Mouse (Mus musculus) adrenal gland, adult 8-10 months (tissue): ENCODE data around the gene Asb2. TPM values are rescaled to one million over a fixed set of nuclear protein-coding genes. Genes with fewer than 3 reads are reported as not detected.

Experiments used
- DNase-seq: peaks from one replicate; pipeline ENCODE4 v3.0.0; 2022
- total RNA-seq, 4 experiments: library from RNA; stranded (reverse); gene quantifications; 2 replicates each; pipeline ENCODE4 v1.2.4; 2022

The Asb2 gene
- total RNA-seq, 4 experiments from 2014 or later = 0.74 to 1.5 (median 0.83) TPM

DNA sequence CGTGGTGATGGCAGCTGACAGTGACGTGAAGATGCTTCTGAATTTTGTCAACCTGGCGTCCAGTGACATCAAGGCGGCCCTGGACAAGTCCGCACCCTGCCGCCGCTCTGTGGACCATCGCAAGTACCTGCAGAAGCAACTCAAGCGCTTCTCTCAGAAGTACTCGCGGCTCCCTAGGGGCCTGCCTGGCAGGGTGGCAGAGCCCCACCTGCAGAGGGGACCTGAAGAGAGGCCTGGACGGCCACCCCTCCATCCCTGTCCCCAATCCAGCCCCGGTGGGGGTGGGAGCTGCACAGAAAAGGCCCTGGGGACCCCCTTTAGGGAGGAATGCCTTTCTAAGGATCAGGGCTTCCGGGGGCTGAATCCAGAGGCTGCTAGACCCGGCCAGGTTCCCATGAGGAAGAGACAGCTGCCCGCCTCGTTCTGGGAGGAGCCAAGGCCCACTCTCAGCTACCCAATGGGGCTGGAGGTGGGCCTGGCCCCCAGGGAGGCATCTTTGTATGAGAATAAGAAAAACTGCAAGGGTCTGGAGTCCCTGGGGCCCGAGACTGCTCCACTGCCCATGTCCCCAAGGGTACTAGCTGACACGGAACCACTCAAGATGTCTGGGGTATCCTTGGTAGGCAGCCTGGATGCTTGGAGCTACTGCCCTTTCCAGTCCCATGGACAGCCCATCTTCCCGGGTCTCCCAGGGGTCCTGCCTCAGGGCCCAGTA, 39.8 kb downstream of the Asb2 start:
- no peak for DNase-seq

- no peak for DNase-seq
These were observed 41.0 kb downstream of the Asb2 start for GRCm38 (mm10) chr12:103314640-103315361.

DNA sequence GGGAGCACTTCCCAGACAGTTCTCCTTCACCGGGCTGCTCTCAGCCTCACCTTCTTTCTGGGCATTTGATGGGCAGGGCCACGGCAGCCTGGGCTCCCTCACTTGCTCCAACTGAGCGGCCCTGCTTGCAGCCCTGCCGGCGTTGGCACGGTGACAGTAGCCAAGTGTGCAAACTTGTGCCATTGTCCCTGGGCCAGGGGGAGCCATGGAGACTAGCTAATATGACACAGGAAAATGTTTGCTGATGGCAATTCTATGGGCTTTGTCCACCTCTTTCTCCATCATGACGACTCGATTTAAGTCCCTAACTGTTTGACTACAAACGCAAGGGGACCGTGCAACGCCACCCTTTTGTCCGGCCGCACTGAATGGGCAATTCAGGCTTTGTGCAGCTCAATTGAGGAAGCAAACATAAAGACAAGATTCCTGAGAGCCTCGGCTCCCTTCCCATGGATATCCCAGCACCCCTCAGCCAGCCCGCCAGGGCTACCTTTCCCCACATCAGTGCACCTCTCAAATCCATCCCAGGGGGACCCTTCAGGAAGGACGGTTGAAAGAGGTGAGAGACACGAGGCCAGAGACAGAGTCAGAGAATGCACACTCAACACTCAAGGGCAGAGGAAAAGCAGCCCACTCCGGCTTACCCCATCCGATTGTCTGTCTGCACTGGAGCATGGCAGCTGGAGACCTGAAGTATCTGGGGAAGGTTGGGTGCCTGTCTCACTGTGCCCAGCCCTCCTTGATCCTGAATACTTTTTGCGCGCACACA, 41.7 kb downstream of the Asb2 start:
- no peak for DNase-seq

GRCm38 (mm10) chr12:103313274-103313673, 42.5 kb downstream of the Asb2 start:
- DNase-seq = no peak

- no peak for DNase-seq
These were observed 43.9 kb downstream of the Asb2 start for GRCm38 (mm10) chr12:103311921-103312320.

DNA sequence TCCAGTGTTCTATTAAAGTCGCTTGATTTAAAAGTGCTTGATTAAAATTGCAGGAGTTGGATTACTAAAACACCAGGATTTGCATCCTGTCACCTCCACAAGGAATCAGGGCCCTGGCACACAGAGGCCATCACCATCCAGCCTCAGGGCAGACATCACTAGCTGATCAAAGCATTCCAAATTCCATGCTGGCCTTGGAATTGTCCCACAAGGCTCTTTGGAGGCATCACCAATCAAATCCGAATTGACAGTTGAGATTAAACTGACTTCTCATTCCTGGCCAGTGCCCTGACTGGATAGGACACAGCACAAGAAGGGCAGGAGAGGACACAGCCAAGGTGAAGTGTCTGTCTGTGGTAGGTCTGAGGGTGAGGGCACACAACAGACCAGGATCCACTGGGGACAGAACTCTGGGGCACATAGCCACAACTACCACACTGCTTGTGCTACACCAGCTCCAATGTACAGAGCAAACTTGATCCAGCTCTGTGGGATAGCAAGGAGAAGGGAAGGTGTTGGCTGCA, 45.0 kb downstream of the Asb2 start, which contains the start of gene Fam181a:
Gene Fam181a (plus strand): TSS at position 232 of the 524 bp plus-strand sequence.
- no peak for DNase-seq

GRCm38 (mm10) chr12:103306720-103307119, 49.1 kb downstream of the Asb2 start:
- no peak for DNase-seq

- DNase-seq = no peak
These were observed 49.6 kb downstream of the Asb2 start for GRCm38 (mm10) chr12:103306224-103306623.

DNA sequence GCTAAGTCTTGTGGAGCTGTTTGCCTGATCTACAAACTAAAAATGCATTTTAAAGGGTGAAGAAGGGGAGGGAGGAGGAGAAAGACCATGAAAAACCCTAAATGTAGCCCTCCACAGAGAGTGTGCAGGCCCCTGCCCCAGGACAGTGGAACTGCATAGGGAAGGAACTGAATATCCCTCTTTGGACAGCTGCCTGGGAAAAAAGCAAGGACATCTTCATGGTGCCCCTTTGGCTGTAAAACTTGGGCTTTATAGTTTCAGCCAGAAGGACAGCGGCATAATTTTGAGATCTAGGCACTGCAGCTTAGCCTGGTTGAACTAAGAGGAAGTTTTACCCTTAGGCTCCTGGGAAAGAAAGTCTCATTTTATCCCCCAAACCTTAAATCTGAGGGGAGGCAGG, 52.8 kb downstream of the Asb2 start:
- DNase-seq = no peak

GRCm38 (mm10) chr12:103301645-103302044, 54.2 kb downstream of the Asb2 start:
- no peak for DNase-seq

- DNase-seq = no peak
These were observed 55.3 kb downstream of the Asb2 start for GRCm38 (mm10) chr12:103300493-103300892.

DNA sequence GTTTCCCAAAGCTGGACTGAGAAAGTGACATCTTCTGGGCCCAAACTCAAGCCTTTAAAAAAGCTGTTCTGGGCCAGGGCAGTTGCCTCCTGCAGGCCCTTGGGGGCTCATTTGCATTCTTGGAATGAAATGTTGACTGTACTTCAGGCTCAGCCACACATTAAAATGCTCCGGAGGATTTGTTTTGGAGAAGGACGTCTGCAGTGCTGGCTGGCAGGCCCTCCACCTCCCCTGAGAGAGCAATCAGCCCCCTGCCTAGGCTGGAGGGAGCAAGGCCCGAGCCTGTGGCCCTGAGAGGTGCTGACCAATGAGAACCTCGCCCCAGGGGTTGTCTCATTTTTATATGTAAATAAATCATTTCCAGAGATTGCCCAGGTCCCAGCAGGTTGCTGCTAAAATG, 59.5 kb downstream of the Asb2 start:
- DNase-seq = no peak

- DNase-seq = no peak
These were observed 63.4 kb downstream of the Asb2 start for GRCm38 (mm10) chr12:103292366-103292765.

GRCm38 (mm10) chr12:103287276-103287675, 68.5 kb downstream of the Asb2 start:
- no peak for DNase-seq

DNA sequence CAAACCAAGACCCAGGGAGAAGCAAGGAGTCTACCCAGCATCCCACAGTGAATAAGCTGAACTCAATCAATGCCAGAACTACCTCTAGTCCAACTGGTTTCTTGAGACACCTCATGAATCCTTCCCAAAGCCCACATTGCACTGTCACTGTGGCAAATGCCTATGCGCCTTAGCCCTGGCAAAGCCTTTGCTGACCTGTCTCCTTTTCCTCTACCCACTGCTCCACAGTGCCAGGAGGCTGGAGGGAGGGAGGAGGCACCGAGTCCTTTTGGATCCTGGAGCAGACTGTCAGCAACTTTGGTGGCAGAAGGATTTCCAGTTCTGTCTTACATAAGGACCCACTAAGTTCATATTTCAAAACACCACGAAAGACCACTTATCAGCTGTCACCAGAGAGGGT, 72.4 kb downstream of the Asb2 start:
- DNase-seq = no peak

DNA sequence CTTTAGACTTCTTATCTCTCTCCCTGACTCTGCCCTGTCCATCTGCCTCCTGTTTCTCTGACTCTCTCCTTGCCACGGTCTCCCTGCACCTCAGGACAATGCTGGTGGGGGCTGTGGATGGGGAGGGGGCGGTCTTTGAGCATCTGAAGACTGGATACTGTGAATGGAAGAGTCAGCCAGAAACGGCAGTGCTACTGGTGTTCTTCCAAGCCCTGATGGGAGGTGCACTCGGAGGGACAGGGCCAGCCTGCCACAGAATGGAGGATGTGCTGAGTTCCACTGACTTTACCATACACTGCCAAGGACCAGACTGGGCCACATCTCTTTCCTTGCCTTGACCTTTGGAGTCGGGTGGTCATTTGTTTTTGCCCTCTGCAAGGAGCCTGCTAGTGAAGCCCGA, 72.9 kb downstream of the Asb2 start:
- DNase-seq = no peak

GRCm38 (mm10) chr12:103281912-103282311, 73.9 kb downstream of the Asb2 start:
- DNase-seq = no peak

GRCm38 (mm10) chr12:103281491-103281890, 74.3 kb downstream of the Asb2 start:
- DNase-seq = no peak

- no peak for DNase-seq
These were observed 79.4 kb downstream of the Asb2 start for GRCm38 (mm10) chr12:103276422-103276821.

DNA sequence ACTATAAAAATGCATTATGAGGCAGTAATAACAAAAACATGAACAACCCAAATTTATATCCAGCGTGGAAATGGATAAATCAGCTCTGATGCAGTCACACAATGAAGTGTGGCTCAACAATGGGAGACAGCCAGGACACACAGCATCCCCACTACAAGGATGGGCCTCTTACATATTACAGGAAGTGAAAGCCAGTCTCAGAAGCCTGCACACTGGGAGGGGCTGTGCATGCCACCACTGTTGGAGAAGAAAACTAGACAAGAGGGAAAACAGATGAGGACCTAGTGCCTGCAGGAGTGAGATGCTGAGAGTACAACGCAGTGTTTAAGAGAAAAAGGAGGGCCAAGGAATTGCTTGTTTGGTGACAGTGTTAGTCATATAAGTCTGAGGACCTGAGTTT, 82.1 kb downstream of the Asb2 start:
- DNase-seq = no peak

- no peak for DNase-seq
These were observed 82.8 kb downstream of the Asb2 start for GRCm38 (mm10) chr12:103273051-103273450.

DNA sequence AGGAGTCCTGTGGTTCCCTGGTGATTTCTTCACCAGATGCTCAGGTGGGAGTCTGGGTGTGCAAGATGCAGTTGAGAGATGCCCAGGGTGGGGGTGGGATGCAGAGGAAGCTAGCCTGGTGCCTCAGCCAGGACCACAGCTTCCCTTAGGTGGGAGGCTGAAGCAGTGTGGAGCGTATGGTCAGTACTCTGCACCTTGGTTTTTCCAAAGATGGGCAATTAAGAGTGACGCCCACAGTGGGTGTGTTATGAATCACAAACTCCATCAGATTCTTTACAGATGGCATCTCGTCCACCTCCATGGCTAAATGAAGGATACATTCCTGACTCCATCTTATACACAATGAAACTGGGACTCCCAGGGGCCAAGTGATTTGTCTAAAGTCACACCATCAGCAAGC, 83.6 kb downstream of the Asb2 start:
- no peak for DNase-seq
